Mouse (Mus musculus) ES-E14 (cell line): ENCODE data around the gene Cbs. TPM values are rescaled to one million over a fixed set of nuclear protein-coding genes. Genes with fewer than 3 reads are reported as not detected.

Experiments
- DNase-seq: peaks from one replicate; pipeline ENCODE4 v3.0.0-alpha.2; 2013; ENCODE audit warnings: low read depth, low spot score
- H3K27ac ChIP-seq: 2 replicates; pipeline ENCODE4 v1.5.1; 2012; ENCODE audit warnings: low read depth, mild to moderate bottlenecking, low read length, moderate library complexity, mixed read lengths; ENCODE audit not compliant: poor library complexity, insufficient read depth, severe bottlenecking
- H3K36me3 ChIP-seq: 2 replicates; pipeline ENCODE4 v1.6.1; 2012; ENCODE audit warnings: mild to moderate bottlenecking, low read length, moderate library complexity, mixed read lengths; ENCODE audit not compliant: control insufficient read depth, poor library complexity, insufficient read depth, severe bottlenecking
- H3K4me1 ChIP-seq, 2 experiments: fragments of 150-350 bp in 1 of 2; sonication (generic) in 1 of 2; 2 replicates each; pipeline ENCODE4 v1.6.1; 2012; ENCODE audit warnings: low read length in 2 of 2, mild to moderate bottlenecking in 1 of 2, mixed read lengths in 1 of 2; ENCODE audit not compliant: control insufficient read depth in 2 of 2, insufficient read depth in 2 of 2, poor library complexity in 1 of 2
- H3K4me3 ChIP-seq, 2 experiments: fragments of 150-350 bp in 1 of 2; sonication (generic) in 1 of 2; 2 replicates each; pipeline ENCODE4 v1.5.1; 2012; ENCODE audit warnings: low read length in 2 of 2, low read depth in 1 of 2, mild to moderate bottlenecking in 1 of 2, mixed read lengths in 1 of 2; ENCODE audit not compliant: insufficient read depth in 1 of 2, poor library complexity in 1 of 2, severe bottlenecking in 1 of 2
- H3K9ac ChIP-seq: 2 replicates; pipeline ENCODE4 v1.6.1; 2012; ENCODE audit warnings: low read depth, mild to moderate bottlenecking, low read length, mixed read lengths; ENCODE audit not compliant: poor library complexity, insufficient read depth, severe bottlenecking
- H3K9me3 ChIP-seq: fragments of 150-350 bp; sonication (generic); 2 replicates; pipeline ENCODE4 v1.6.1; 2012; ENCODE audit warnings: low read depth, mild to moderate bottlenecking, low read length; ENCODE audit not compliant: control insufficient read depth, insufficient read depth
- CHD2 ChIP-seq: IDR thresholded peaks from 2 replicates; pipeline ENCODE4 v1.6.1; 2014; ENCODE audit warnings: mild to moderate bottlenecking, low read depth, low read length, inconsistent platforms
- HCFC1 ChIP-seq: IDR thresholded peaks from 2 replicates; pipeline ENCODE4 v1.6.1; 2012; ENCODE audit warnings: low read length, inconsistent platforms, borderline replicate concordance; ENCODE audit not compliant: insufficient read depth
- MAFK ChIP-seq: IDR thresholded peaks from 2 replicates; pipeline ENCODE4 v1.6.1; 2014; ENCODE audit warnings: mild to moderate bottlenecking, low read depth, low read length, inconsistent platforms; ENCODE audit not compliant: insufficient read depth
- ZC3H11A ChIP-seq: IDR thresholded peaks from 2 replicates; pipeline ENCODE4 v1.6.1; 2012; ENCODE audit warnings: low read depth, mild to moderate bottlenecking, inconsistent platforms, low read length, borderline replicate concordance
- ZNF384 ChIP-seq: IDR thresholded peaks from 2 replicates; pipeline ENCODE4 v1.6.1; 2012; ENCODE audit warnings: low read depth, low read length, inconsistent platforms
- in situ Hi-C, 2 experiments: fragments of 600-800 bp; cut with MboI; formaldehyde crosslinking; loops; one replicate each; pipeline ENCODE4 v1.15.1; 2025; ENCODE audit warnings: low sequenced_read_pairs in 2 of 2, inconsistent platforms in 1 of 2; ENCODE audit not compliant: unreplicated experiment in 2 of 2
- total RNA-seq: library from RNA; depleted of rRNA; stranded (reverse); fragments of 300-350 nt; gene quantifications from 2 replicates; pipeline ENCODE4 v1.2.3, GENCODE M21; 2012

Gene Cbs
- total RNA-seq, 1 experiment: 8.6 TPM

- no peaks in the 10 kb centered on the region for H3K36me3 ChIP-seq
- no peaks in the 10 kb centered on the region for H3K9me3 ChIP-seq
- TF ChIP-seq MAFK (no peak), ZC3H11A (no peak), ZNF384 (no peak), HCFC1 (no peak), CHD2 (no peak)
- no peak for DNase-seq
- no peak overlapping the region for H3K4me3 ChIP-seq
- H3K27ac ChIP-seq: no peak overlapping the region
- H3K9ac ChIP-seq: no peak overlapping the region
- 0 out of 4 replicates have a peak, but pooled peaks cover 0 to under 1% of the 10 kb centered on the region in 2 experiments for H3K4me1 ChIP-seq
- in situ Hi-C loops: no loop called here
Observed at GRCm38 (mm10) chr17:31631081-31631800, 5.8 kb downstream of the Cbs start.

- no peak overlapping the region for H3K4me3 ChIP-seq
- no peak overlapping the region for H3K9ac ChIP-seq
- no peak for DNase-seq
- no peak for TF ChIP-seq HCFC1
- no peak for TF ChIP-seq ZC3H11A
- no peak for TF ChIP-seq CHD2
- no peak for TF ChIP-seq ZNF384
- TF ChIP-seq MAFK: no peak
- in situ Hi-C loops: no loop called here
- no peaks in the 10 kb centered on the region for H3K4me1 ChIP-seq
- no peaks in the 10 kb centered on the region for H3K9me3 ChIP-seq
- no peaks in the 10 kb centered on the region for H3K36me3 ChIP-seq
- no peak overlapping the region for H3K27ac ChIP-seq
Observed at GRCm38 (mm10) chr17:31627961-31628360, 9.1 kb downstream of the Cbs start.

GRCm38 (mm10) chr17:31623101-31623500 is 13.9 kb downstream of the Cbs start:
- H3K27ac ChIP-seq: no peak overlapping the region
- H3K9me3 ChIP-seq: no peaks in the 10 kb centered on the region
- no peak overlapping the region for H3K4me3 ChIP-seq
- in situ Hi-C loops: no loop called here
- DNase-seq: no peak
- no peak overlapping the region for H3K9ac ChIP-seq
- H3K4me1 ChIP-seq: no peaks in the 10 kb centered on the region
- H3K36me3 ChIP-seq: no peaks in the 10 kb centered on the region; the same call in 1 of the 2 replicates
- no peak for TF ChIP-seq HCFC1
- TF ChIP-seq ZC3H11A: no peak
- TF ChIP-seq MAFK: no peak
- TF ChIP-seq CHD2: no peak
- TF ChIP-seq ZNF384: no peak

- no peak overlapping the region for H3K27ac ChIP-seq
- no peak for DNase-seq
Observed at GRCm38 (mm10) chr17:31613086-31613755, 23.8 kb downstream of the Cbs start.

More at GRCm38 (mm10) chr17:31613086-31613755, 23.8 kb downstream of the Cbs start:
- in situ Hi-C loops: no loop called here
- no peak overlapping the region for H3K9ac ChIP-seq
- H3K4me1 ChIP-seq: no peaks in the 10 kb centered on the region
- H3K36me3 ChIP-seq: no peaks in the 10 kb centered on the region; the same call in 1 of the 2 replicates
- H3K9me3 ChIP-seq: no peaks in the 10 kb centered on the region
- TF ChIP-seq ZC3H11A (no peak), HCFC1 (no peak), MAFK (no peak), CHD2 (no peak), ZNF384 (no peak)
- H3K4me3 ChIP-seq: no peak overlapping the region
